8 mouse cellular contexts compared by ENCODE assay signal in the genomic region with DNA sequence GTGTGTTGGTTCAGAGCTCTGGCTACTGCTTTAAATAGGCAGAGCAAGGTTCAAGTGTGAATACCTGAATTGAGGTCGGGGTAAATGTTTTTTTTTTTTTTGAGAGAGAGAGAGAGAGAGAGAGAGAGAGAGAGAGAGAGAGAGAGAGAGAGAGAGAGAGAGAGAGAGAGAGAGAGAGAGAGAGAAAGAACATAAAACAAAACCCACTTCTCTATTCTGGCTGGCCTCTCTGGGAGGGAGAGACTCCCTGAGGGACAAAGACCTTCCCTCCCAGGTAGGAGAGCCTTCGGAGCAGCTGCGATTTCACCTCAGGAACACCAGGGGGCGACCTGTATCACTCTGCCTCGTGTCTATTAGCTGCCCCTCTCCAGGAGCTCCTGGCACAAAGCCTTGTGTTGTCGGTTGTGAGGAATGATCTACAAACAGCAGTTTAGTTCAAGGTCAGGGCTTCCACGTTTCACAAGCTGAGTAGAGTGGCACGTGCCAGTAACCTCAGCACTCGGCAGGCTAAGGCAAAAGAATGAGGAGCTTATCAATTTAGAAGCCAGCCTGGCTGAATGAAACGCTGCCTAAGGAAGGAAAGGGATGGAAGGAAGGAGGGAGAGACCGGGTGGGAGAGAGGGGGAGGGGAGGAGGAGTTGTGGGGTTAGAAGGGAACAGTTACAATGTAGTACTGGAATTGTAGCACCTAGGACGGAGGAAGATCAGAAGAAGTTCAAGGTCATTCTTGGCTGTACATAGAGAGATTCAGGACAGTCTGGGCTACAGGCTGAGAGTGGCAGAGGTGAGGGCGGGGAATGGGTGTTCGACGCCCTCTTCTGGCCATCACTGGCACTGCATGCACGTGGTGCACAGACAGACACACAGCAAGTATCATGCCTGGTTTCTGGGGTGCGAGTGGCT. TPM values are rescaled to one million over a fixed set of nuclear protein-coding genes. Genes with fewer than 3 reads are reported as not detected.
A peak's percentile ranks its signal among the peaks of the same experiment; 100 is the strongest.
DNase-seq lines count a peak whose midpoint lies in the region; ATAC-seq and TF ChIP-seq lines count a peak whose summit lies in the region.

No protein-coding gene starts in this region.

- no peaks in the 10 kb centered on the region for H3K9me3 ChIP-seq in forebrain, embryonic 11.5 days (ENCODE audit: control insufficient read depth, low read length)
- H3K9me3 ChIP-seq in liver, postnatal 0 days (ENCODE audit: low read length) = no peaks in the 10 kb centered on the region
- H3K9me3 ChIP-seq in neural tube, embryonic 14.5 days (ENCODE audit: control insufficient read depth, low read length) = no peaks in the 10 kb centered on the region

- intact Hi-C loops in heart, postnatal 10 days (cut with DNase I) = loop anchor here (2.0 kb wide), 1 partner anchor 31 kb away; a partner anchor contains a TSS

- peak; percentile 90 for TF ChIP-seq CTCF in liver, postnatal 0 days (IDR thresholded peaks at IDR 0.05; ENCODE audit: low read depth)
- TF ChIP-seq CTCF in testis, adult 2 months (IDR thresholded peaks at IDR 0.05; ENCODE audit: control insufficient read depth, insufficient read depth, insufficient replicate concordance, low read depth, low read length) = peak; percentile 100

- peak overlapping the region; percentile 38; the same call in 1 of the 2 replicates for H3K4me2 ChIP-seq in forebrain, embryonic 11.5 days (ENCODE audit: low read depth, low read length, severe bottlenecking)
- H3K4me2 ChIP-seq in liver, postnatal 0 days (ENCODE audit: low read depth, low read length) = peak overlapping the region; percentile 56
- peak overlapping the region; percentile 35 for H3K4me2 ChIP-seq in neural tube, embryonic 14.5 days (ENCODE audit: low read depth, low read length)

- ATAC-seq in forebrain, embryonic 11.5 days (replicated peaks; ENCODE audit: low FRiP score) = peak; percentile 73
- ATAC-seq in liver, postnatal 0 days = peak; percentile 72
- ATAC-seq in neural tube, embryonic 14.5 days (ENCODE audit: low read depth) = peak; percentile 71

- 14% methylated on average over 17 of the region's 17 CpGs for WGBS in forebrain, embryonic 11.5 days
- 8% methylated on average over 17 of the region's 17 CpGs for WGBS in liver, postnatal 0 days (ENCODE audit: insufficient replicate concordance)
- WGBS in neural tube, embryonic 14.5 days = 12% methylated on average over 17 of the region's 17 CpGs

- no peaks in the 10 kb centered on the region for H3K4me1 ChIP-seq in forebrain, embryonic 11.5 days (replicated peaks; ENCODE audit: control insufficient read depth, insufficient read depth, low read length)
- H3K4me1 ChIP-seq in liver, postnatal 0 days (ENCODE audit: insufficient read depth) = peaks cover 12% of the 10 kb centered on the region
- H3K4me1 ChIP-seq in neural tube, embryonic 14.5 days (ENCODE audit: control insufficient read depth, insufficient read depth, low read length) = 0 out of 2 replicates have a peak, but pooled peaks cover 5% of the 10 kb centered on the region
- H3K4me1 ChIP-seq in testis, adult 2 months (ENCODE audit: control insufficient read depth, insufficient read depth, low read length) = peaks cover 4% of the 10 kb centered on the region

- peak; percentile 75 for TF ChIP-seq EP300 in liver, postnatal 0 days (IDR thresholded peaks at IDR 0.05; ENCODE audit: low read depth)

- no peak overlapping the region for H3K4me3 ChIP-seq in forebrain, embryonic 11.5 days (ENCODE audit: low read depth, low read length)
- no peak overlapping the region for H3K4me3 ChIP-seq in liver, postnatal 0 days (ENCODE audit: low read depth, low read length)
- no peak overlapping the region for H3K4me3 ChIP-seq in neural tube, embryonic 14.5 days (ENCODE audit: low read depth, low read length)
- H3K4me3 ChIP-seq in testis, adult 2 months (ENCODE audit: control insufficient read depth, low read depth, low read length) = peak overlapping the region; percentile 50

- DNase-seq in ES-CJ7 (ENCODE audit: low read depth, low spot score) = peak; percentile 94
- DNase-seq in c-Kit-positive CD71-positive TER-119-negative erythroid progenitor cells, embryonic 14.5 days (ENCODE audit: low read depth) = peak; percentile 74
- DNase-seq in forebrain, embryonic 11.5 days (ENCODE audit: low spot score) = peak; percentile 86
- DNase-seq in heart, postnatal 10 days = peak; percentile 90 to 93
- DNase-seq in kidney, postnatal 4 days = peak; percentile 80 to 87
- DNase-seq in liver, postnatal 0 days = peak; percentile 85

- TF ChIP-seq POLR2A in testis, adult 2 months (IDR thresholded peaks at IDR 0.05; ENCODE audit: control insufficient read depth, low read depth, low read length) = no peak

- no peak overlapping the region for H3K27ac ChIP-seq in forebrain, embryonic 11.5 days (ENCODE audit: low read depth, low read length)
- peak overlapping the region; percentile 76 for H3K27ac ChIP-seq in liver, postnatal 0 days (ENCODE audit: low read depth)
- peak overlapping the region; percentile 62 for H3K27ac ChIP-seq in neural tube, embryonic 14.5 days (ENCODE audit: low read depth, low read length)
- no peak overlapping the region for H3K27ac ChIP-seq in testis, adult 2 months (ENCODE audit: control insufficient read depth, insufficient read depth, low read depth, low read length)

- H3K36me3 ChIP-seq in forebrain, embryonic 11.5 days (ENCODE audit: control insufficient read depth, insufficient read depth, low read length) = no peaks in the 10 kb centered on the region
- no peaks in the 10 kb centered on the region for H3K36me3 ChIP-seq in liver, postnatal 0 days (replicated peaks; ENCODE audit: insufficient read depth, low read length)
- H3K36me3 ChIP-seq in neural tube, embryonic 14.5 days (ENCODE audit: control insufficient read depth, insufficient read depth, low read length) = no peaks in the 10 kb centered on the region
- H3K36me3 ChIP-seq in testis, adult 2 months (ENCODE audit: control insufficient read depth, insufficient read depth, low read length) = no peaks in the 10 kb centered on the region

- 0 out of 2 replicates have a peak overlapping the region, but pooled peaks have one; percentile 39 for H3K9ac ChIP-seq in forebrain, embryonic 11.5 days (ENCODE audit: low read length)
- no peak overlapping the region; the same call in 1 of the 2 replicates for H3K9ac ChIP-seq in liver, postnatal 0 days (replicated peaks)
- H3K9ac ChIP-seq in neural tube, embryonic 14.5 days (replicated peaks; ENCODE audit: low read depth, low read length) = no peak overlapping the region

- no peaks in the 10 kb centered on the region for H3K27me3 ChIP-seq in forebrain, embryonic 11.5 days (ENCODE audit: control insufficient read depth, insufficient read depth, low read length)
- no peaks in the 10 kb centered on the region for H3K27me3 ChIP-seq in liver, postnatal 0 days (ENCODE audit: insufficient read depth, low read length)
- no peaks in the 10 kb centered on the region for H3K27me3 ChIP-seq in neural tube, embryonic 14.5 days (ENCODE audit: control insufficient read depth, insufficient read depth, low read length)
- H3K27me3 ChIP-seq in testis, adult 2 months (ENCODE audit: control insufficient read depth, insufficient read depth, low read length) = no peaks in the 10 kb centered on the region

RNA-seq across cellular contexts. Expression of a gene that starts 12.9 kb away (rescaled TPM):
- 6.3 and 7.6 TPM in 2 replicates for polyA plus RNA-seq in forebrain, embryonic 11.5 days (2014; fragmentation: Nextera tagmentation; extraction: Ambion mirVana)
- not detected for total RNA-seq in heart, postnatal 10 days (2021)
- not detected in 2 replicates for polyA plus RNA-seq in liver, postnatal 0 days (2015; fragmentation: Nextera tagmentation; extraction: Ambion mirVana)
- 42.9 and 54.4 TPM in 2 replicates for polyA plus RNA-seq in neural tube, embryonic 14.5 days (2014; fragmentation: Nextera tagmentation; extraction: Ambion mirVana)
- 0.85 and 0.97 TPM in 2 replicates for polyA plus RNA-seq in testis, adult 2 months (2012; rRNA removed)

RNA-seq across cellular contexts. Expression of a gene that starts 19.7 kb away (rescaled TPM):
- 1.3 and 2.1 TPM in 2 replicates for polyA plus RNA-seq in forebrain, embryonic 11.5 days (2014; fragmentation: Nextera tagmentation; extraction: Ambion mirVana)
- total RNA-seq in heart, postnatal 10 days (2021) = 1 to 10 TPM; 3.2 to 3.9 TPM
- polyA plus RNA-seq in liver, postnatal 0 days (2015; fragmentation: Nextera tagmentation; extraction: Ambion mirVana) = 4.1 and 5.5 TPM in 2 replicates
- polyA plus RNA-seq in neural tube, embryonic 14.5 days (2014; fragmentation: Nextera tagmentation; extraction: Ambion mirVana) = 1.1 and 1.6 TPM in 2 replicates
- 0.16 and 0.26 TPM in 2 replicates for polyA plus RNA-seq in testis, adult 2 months (2012; rRNA removed)

RNA-seq across cellular contexts. Expression of a gene that starts 31.0 kb away (rescaled TPM):
- 94.2 TPM in 2 replicates for polyA plus RNA-seq in forebrain, embryonic 11.5 days (2014; fragmentation: Nextera tagmentation; extraction: Ambion mirVana)
- total RNA-seq in heart, postnatal 10 days (2021) = 10 to 100 TPM; 72.5 to 76.8 TPM
- 30.2 and 31.0 TPM in 2 replicates for polyA plus RNA-seq in liver, postnatal 0 days (2015; fragmentation: Nextera tagmentation; extraction: Ambion mirVana)
- polyA plus RNA-seq in neural tube, embryonic 14.5 days (2014; fragmentation: Nextera tagmentation; extraction: Ambion mirVana) = 98.5 and 107 TPM in 2 replicates
- polyA plus RNA-seq in testis, adult 2 months (2012; rRNA removed) = 72.2 and 76.2 TPM in 2 replicates

RNA-seq across cellular contexts. Expression of a gene that starts 34.4 kb away (rescaled TPM):
- polyA plus RNA-seq in forebrain, embryonic 11.5 days (2014; fragmentation: Nextera tagmentation; extraction: Ambion mirVana) = 20.4 and 22.9 TPM in 2 replicates
- 10 to 100 TPM; 26.3 to 37.8 TPM for total RNA-seq in heart, postnatal 10 days (2021)
- 1.2 and 1.3 TPM in 2 replicates for polyA plus RNA-seq in liver, postnatal 0 days (2015; fragmentation: Nextera tagmentation; extraction: Ambion mirVana)
- polyA plus RNA-seq in neural tube, embryonic 14.5 days (2014; fragmentation: Nextera tagmentation; extraction: Ambion mirVana) = 19.2 and 19.7 TPM in 2 replicates
- 5.9 and 6.2 TPM in 2 replicates for polyA plus RNA-seq in testis, adult 2 months (2012; rRNA removed)

RNA-seq across cellular contexts. Expression of a gene that starts 51.3 kb away (rescaled TPM):
- polyA plus RNA-seq in forebrain, embryonic 11.5 days (2014; fragmentation: Nextera tagmentation; extraction: Ambion mirVana) = 59.4 and 63.9 TPM in 2 replicates
- 10 to 100 TPM; 18.0 to 18.1 TPM for total RNA-seq in heart, postnatal 10 days (2021)
- polyA plus RNA-seq in liver, postnatal 0 days (2015; fragmentation: Nextera tagmentation; extraction: Ambion mirVana) = 6.4 and 7.4 TPM in 2 replicates
- 14.5 and 18.0 TPM in 2 replicates for polyA plus RNA-seq in neural tube, embryonic 14.5 days (2014; fragmentation: Nextera tagmentation; extraction: Ambion mirVana)
- 2.5 and 2.8 TPM in 2 replicates for polyA plus RNA-seq in testis, adult 2 months (2012; rRNA removed)

Comparison
In these comparisons a context has a peak if more than half of its experiments do, and no peak if none do; other contexts are left out.
1. H3K27ac ChIP-seq: peak in liver, postnatal 0 days (single experiment) and neural tube, embryonic 14.5 days (single experiment); none in forebrain, embryonic 11.5 days (single experiment) and testis, adult 2 months (single experiment).
2. Peak in every context shown above with its lines, with median percentiles within 50 percentile points of each other: DNase-seq, ATAC-seq and H3K4me2 ChIP-seq.